Mouse (Mus musculus) cerebellum, postnatal 4 days (tissue): ENCODE measurements around the gene Sept4.

Experiments
- DNase-seq, 2 experiments: peaks; one replicate each; pipeline ENCODE4 v3.0.0; 2022; ENCODE audit warnings: low spot score in 2 of 2, mixed read lengths in 1 of 2

Sept4 gene

GRCm38 (mm10) chr11:87568255-87568953, at the start of gene Sept4:
Gene Sept4 (plus strand): TSS chr11:87568903.
- no peak for DNase-seq

GRCm38 (mm10) chr11:87519260-87519659, 49.4 kb upstream of the Sept4 start:
- peak in 1 of 2 experiments; percentile 16 for DNase-seq

- DNase-seq: no peak
Observed at GRCm38 (mm10) chr11:87523466-87523865, 45.2 kb upstream of the Sept4 start.

- no peak for DNase-seq
Observed at GRCm38 (mm10) chr11:87523967-87524366, 44.7 kb upstream of the Sept4 start.

- no peak for DNase-seq
Observed at GRCm38 (mm10) chr11:87524780-87525179, 43.9 kb upstream of the Sept4 start.

GRCm38 (mm10) chr11:87527364-87527763, 41.3 kb upstream of the Sept4 start:
- no peak for DNase-seq

GRCm38 (mm10) chr11:87527990-87528389, 40.7 kb upstream of the Sept4 start:
- DNase-seq: no peak

- DNase-seq: no peak
Observed at GRCm38 (mm10) chr11:87531695-87532094, 37.0 kb upstream of the Sept4 start.

GRCm38 (mm10) chr11:87542285-87542684, 26.4 kb upstream of the Sept4 start:
- no peak for DNase-seq

- DNase-seq: peak in 1 of 2 experiments; percentile 56
Observed at GRCm38 (mm10) chr11:87542906-87543305, 25.8 kb upstream of the Sept4 start.

- no peak for DNase-seq
Observed at GRCm38 (mm10) chr11:87553342-87553741, 15.4 kb upstream of the Sept4 start.

GRCm38 (mm10) chr11:87554386-87554785, 14.3 kb upstream of the Sept4 start:
- no peak for DNase-seq

GRCm38 (mm10) chr11:87555106-87555703, 13.5 kb upstream of the Sept4 start:
- no peak for DNase-seq

- DNase-seq: no peak
Observed at GRCm38 (mm10) chr11:87561208-87561607, 7.5 kb upstream of the Sept4 start.

GRCm38 (mm10) chr11:87566501-87566900, 2.2 kb upstream of the Sept4 start, which contains the start of gene Gm11492:
Gene Gm11492 (plus strand): TSS chr11:87566653.
- DNase-seq: no peak

- peak in 1 of 2 experiments; percentile 11 for DNase-seq
Observed at GRCm38 (mm10) chr11:87570743-87571142, 2.0 kb downstream of the Sept4 start.

GRCm38 (mm10) chr11:87571361-87571950, 2.8 kb downstream of the Sept4 start:
- DNase-seq: peak in 1 of 2 experiments; percentile 13

- DNase-seq: peak in 1 of 2 experiments; percentile 45
Observed at GRCm38 (mm10) chr11:87573751-87574150, 5.0 kb downstream of the Sept4 start.

GRCm38 (mm10) chr11:87574520-87575180, 5.9 kb downstream of the Sept4 start:
- peak in 1 of 2 experiments; percentile 11 for DNase-seq

- DNase-seq: no peak
Observed at GRCm38 (mm10) chr11:87577601-87578248, 9.0 kb downstream of the Sept4 start.

GRCm38 (mm10) chr11:87578249-87578962, 9.7 kb downstream of the Sept4 start:
- peak; percentile 32 to 55 for DNase-seq
